Mouse (Mus musculus): ENCODE measurements around the gene Dpf3. TPM values are rescaled to one million over a fixed set of nuclear protein-coding genes. Genes with fewer than 3 reads are reported as not detected.
A peak's percentile ranks its signal among the peaks of the same experiment; 100 is the strongest.

The Dpf3 gene
- total and polyA plus RNA-seq, 2 experiments from 2014 or later = 14.3 to 31.7 TPM

GRCm38 (mm10) chr12:83510586-83510985, 23.1 kb upstream of the Dpf3 start:
- H3K36me3 ChIP-seq (ENCODE audit: insufficient read depth, low read length) = no peaks in the 10 kb centered on the region
- no peak for TF ChIP-seq CTCF (IDR thresholded peaks at IDR 0.05)
- H3K9ac ChIP-seq (replicated peaks; ENCODE audit: low read length, poor library complexity, severe bottlenecking) = no peak overlapping the region
- WGBS = 86% methylated on average over 5 of the region's 5 CpGs
- no peak for ATAC-seq (ENCODE audit: low FRiP score)
- H3K27me3 ChIP-seq (ENCODE audit: insufficient read depth, low read length) = no peaks in the 10 kb centered on the region
- H3K4me1 ChIP-seq (ENCODE audit: insufficient read depth, low read length) = no peaks in the 10 kb centered on the region
- no peak overlapping the region for H3K4me2 ChIP-seq (ENCODE audit: low read depth, low read length, poor library complexity, severe bottlenecking)
- no peak for DNase-seq (ENCODE audit: low spot score)
- H3K4me3 ChIP-seq (ENCODE audit: low read depth, low read length) = no peak overlapping the region
- no peaks in the 10 kb centered on the region for H3K9me3 ChIP-seq (ENCODE audit: low read length)
- no peak overlapping the region for H3K27ac ChIP-seq (ENCODE audit: low read depth, low read length)

- Histone ChIP-seq H3K4me3 (ENCODE audit: low read depth, low read length) (no peak overlapping the region), H3K27ac (ENCODE audit: low read depth, low read length) (no peak overlapping the region), H3K4me1 (ENCODE audit: insufficient read depth, low read length) (no peaks in the 10 kb centered on the region), H3K27me3 (ENCODE audit: insufficient read depth, low read length) (no peaks in the 10 kb centered on the region), H3K9me3 (ENCODE audit: low read length) (no peaks in the 10 kb centered on the region), H3K9ac (replicated peaks; ENCODE audit: low read length, poor library complexity, severe bottlenecking) (no peak overlapping the region), H3K4me2 (ENCODE audit: low read depth, low read length, poor library complexity, severe bottlenecking) (no peak overlapping the region), H3K36me3 (ENCODE audit: insufficient read depth, low read length) (no peaks in the 10 kb centered on the region)
- no peak for TF ChIP-seq CTCF (IDR thresholded peaks at IDR 0.05)
- ATAC-seq (ENCODE audit: low FRiP score) (no peak), DNase-seq (ENCODE audit: low spot score) (no peak)
- WGBS = 80% methylated on average over 10 of the region's 10 CpGs
Observed at GRCm38 (mm10) chr12:83506543-83506942, 19.0 kb upstream of the Dpf3 start.

- no peaks in the 10 kb centered on the region for H3K9me3 ChIP-seq (ENCODE audit: low read length)
- H3K4me3 ChIP-seq (ENCODE audit: low read depth, low read length) = no peak overlapping the region
- DNase-seq (ENCODE audit: low spot score) (peak; percentile 88), ATAC-seq (ENCODE audit: low FRiP score) (no peak)
- no peaks in the 10 kb centered on the region for H3K36me3 ChIP-seq (ENCODE audit: insufficient read depth, low read length)
- no peaks in the 10 kb centered on the region for H3K27me3 ChIP-seq (ENCODE audit: insufficient read depth, low read length)
- 5% methylated on average over 9 of the region's 9 CpGs for WGBS
- no peaks in the 10 kb centered on the region for H3K4me1 ChIP-seq (ENCODE audit: insufficient read depth, low read length)
- no peak overlapping the region for H3K9ac ChIP-seq (replicated peaks; ENCODE audit: low read length, poor library complexity, severe bottlenecking)
- no peak overlapping the region for H3K27ac ChIP-seq (ENCODE audit: low read depth, low read length)
- TF ChIP-seq CTCF (IDR thresholded peaks at IDR 0.05) = peak; percentile 95
- H3K4me2 ChIP-seq (ENCODE audit: low read depth, low read length, poor library complexity, severe bottlenecking) = no peak overlapping the region
Observed at GRCm38 (mm10) chr12:83502190-83502589, 14.7 kb upstream of the Dpf3 start.

GRCm38 (mm10) chr12:83499256-83499655, 11.7 kb upstream of the Dpf3 start:
- WGBS = 56% methylated on average over 5 of the region's 5 CpGs
- Histone ChIP-seq H3K36me3 (ENCODE audit: insufficient read depth, low read length) (no peaks in the 10 kb centered on the region), H3K4me1 (ENCODE audit: insufficient read depth, low read length) (no peaks in the 10 kb centered on the region), H3K27ac (ENCODE audit: low read depth, low read length) (no peak overlapping the region), H3K4me3 (ENCODE audit: low read depth, low read length) (no peak overlapping the region), H3K27me3 (ENCODE audit: insufficient read depth, low read length) (no peaks in the 10 kb centered on the region), H3K9ac (replicated peaks; ENCODE audit: low read length, poor library complexity, severe bottlenecking) (no peak overlapping the region), H3K4me2 (ENCODE audit: low read depth, low read length, poor library complexity, severe bottlenecking) (no peak overlapping the region), H3K9me3 (ENCODE audit: low read length) (no peaks in the 10 kb centered on the region)
- no peak for ATAC-seq (ENCODE audit: low FRiP score)
- DNase-seq (ENCODE audit: low spot score) = no peak
- TF ChIP-seq CTCF (IDR thresholded peaks at IDR 0.05) = no peak

GRCm38 (mm10) chr12:83497959-83498358, 10.4 kb upstream of the Dpf3 start:
- Histone ChIP-seq H3K4me3 (ENCODE audit: low read depth, low read length) (no peak overlapping the region), H3K4me1 (ENCODE audit: insufficient read depth, low read length) (no peaks in the 10 kb centered on the region), H3K9me3 (ENCODE audit: low read length) (no peaks in the 10 kb centered on the region), H3K4me2 (ENCODE audit: low read depth, low read length, poor library complexity, severe bottlenecking) (no peak overlapping the region), H3K27ac (ENCODE audit: low read depth, low read length) (no peak overlapping the region), H3K36me3 (ENCODE audit: insufficient read depth, low read length) (no peaks in the 10 kb centered on the region), H3K9ac (replicated peaks; ENCODE audit: low read length, poor library complexity, severe bottlenecking) (no peak overlapping the region), H3K27me3 (ENCODE audit: insufficient read depth, low read length) (no peaks in the 10 kb centered on the region)
- DNase-seq (ENCODE audit: low spot score) (no peak), ATAC-seq (ENCODE audit: low FRiP score) (no peak)
- 85% methylated on average over 3 of the region's 3 CpGs for WGBS
- TF ChIP-seq CTCF (IDR thresholded peaks at IDR 0.05) = peak; percentile 19; the same call in 1 of the 2 replicates

GRCm38 (mm10) chr12:83496736-83497135, 9.2 kb upstream of the Dpf3 start:
- no peaks in the 10 kb centered on the region for H3K36me3 ChIP-seq (ENCODE audit: insufficient read depth, low read length)
- TF ChIP-seq CTCF (IDR thresholded peaks at IDR 0.05) = no peak
- no peak overlapping the region for H3K4me3 ChIP-seq (ENCODE audit: low read depth, low read length)
- no peaks in the 10 kb centered on the region for H3K4me1 ChIP-seq (ENCODE audit: insufficient read depth, low read length)
- no peaks in the 10 kb centered on the region for H3K9me3 ChIP-seq (ENCODE audit: low read length)
- no peak for ATAC-seq (ENCODE audit: low FRiP score)
- no peak overlapping the region for H3K27ac ChIP-seq (ENCODE audit: low read depth, low read length)
- WGBS = 84% methylated on average over 6 of the region's 6 CpGs
- H3K9ac ChIP-seq (replicated peaks; ENCODE audit: low read length, poor library complexity, severe bottlenecking) = no peak overlapping the region
- no peaks in the 10 kb centered on the region for H3K27me3 ChIP-seq (ENCODE audit: insufficient read depth, low read length)
- no peak overlapping the region for H3K4me2 ChIP-seq (ENCODE audit: low read depth, low read length, poor library complexity, severe bottlenecking)
- DNase-seq (ENCODE audit: low spot score) = no peak

Measured in midbrain, postnatal 0 days (tissue).